Mouse (Mus musculus) gastrocnemius, postnatal 14 days (tissue): Measurements from ENCODE around the gene Olfr1425. TPM values are rescaled to one million over a fixed set of nuclear protein-coding genes. Genes with fewer than 3 reads are reported as not detected.
"Not testable (repeated sequence)": the region's sequence is repeated elsewhere in the genome, so short reads cannot be mapped to it uniquely, and the experiment has no call there.

Source experiments
- DNase-seq: peaks from one replicate; pipeline ENCODE4 v3.0.0; 2021; ENCODE audit warnings: mixed read lengths
- intact Hi-C: fragments of 180-260 bp; cut with DNase I; formaldehyde crosslinking; loops from one replicate; pipeline ENCODE4 v1.15.1; 2025; ENCODE audit warnings: low total_unique reads
- long read RNA-seq, 2 experiments: library from polyadenylated mRNA; stranded (forward); transcript quantifications; one replicate each; pipeline ENCODE4 v2.0.0; 2021
- total RNA-seq, 2 experiments: library from RNA; stranded (reverse); gene quantifications; 2 replicates each; pipeline ENCODE4 v1.2.3; 2021

Gene Olfr1425
- not detected for total RNA-seq
- long read RNA-seq, experiment 1: 0 reads
- long read RNA-seq, experiment 2: 0 reads

DNA sequence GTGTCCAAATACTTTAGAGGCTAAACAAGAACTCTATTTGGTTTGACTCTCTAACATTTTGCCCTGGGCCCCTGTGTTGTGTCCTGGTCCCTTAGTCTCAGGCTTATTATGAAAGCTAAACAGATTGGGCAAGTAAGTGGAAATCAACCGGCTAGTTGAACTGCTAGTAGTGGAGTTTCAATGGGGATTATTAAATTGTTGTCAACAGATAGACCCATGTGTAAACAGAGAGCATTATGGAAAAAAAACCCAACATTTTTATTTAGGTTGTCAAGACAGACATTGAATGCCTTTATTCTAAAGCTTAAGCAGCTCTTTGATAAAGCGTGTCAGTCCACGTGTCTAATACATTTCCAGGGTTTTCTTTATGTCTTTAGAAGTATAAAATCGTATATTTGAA lies at the start of gene Olfr1425:
TSS of gene Olfr1425 (minus strand) at position 101 of the 400 bp plus-strand sequence.
- intact Hi-C loops, DNase-seq: not testable (repeated sequence)

DNA sequence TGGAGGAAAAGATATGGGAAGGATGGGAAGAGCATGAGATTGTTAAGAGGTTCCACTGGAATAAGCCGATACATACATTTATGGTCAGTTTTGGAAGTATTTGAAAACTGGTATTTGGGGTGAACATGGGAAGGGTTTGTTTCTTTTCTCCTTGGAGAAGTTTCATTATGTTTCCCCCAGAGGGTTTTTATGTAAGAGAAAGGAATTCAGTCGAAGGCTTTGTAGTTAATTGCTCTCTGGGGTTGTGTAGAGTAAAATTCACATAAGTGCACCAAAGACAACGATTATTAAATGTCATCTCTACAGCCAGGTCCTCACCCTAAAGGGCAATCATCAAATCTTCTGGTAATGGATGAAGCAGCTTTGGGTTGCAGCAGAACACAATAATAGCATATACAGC lies 45.6 kb upstream of the Olfr1425 start, which contains the start of gene Olfr76:
TSS of gene Olfr76 (minus strand) at position 101 of the 400 bp plus-strand sequence.
- intact Hi-C loops: no loop called here
- no peak for DNase-seq

DNA sequence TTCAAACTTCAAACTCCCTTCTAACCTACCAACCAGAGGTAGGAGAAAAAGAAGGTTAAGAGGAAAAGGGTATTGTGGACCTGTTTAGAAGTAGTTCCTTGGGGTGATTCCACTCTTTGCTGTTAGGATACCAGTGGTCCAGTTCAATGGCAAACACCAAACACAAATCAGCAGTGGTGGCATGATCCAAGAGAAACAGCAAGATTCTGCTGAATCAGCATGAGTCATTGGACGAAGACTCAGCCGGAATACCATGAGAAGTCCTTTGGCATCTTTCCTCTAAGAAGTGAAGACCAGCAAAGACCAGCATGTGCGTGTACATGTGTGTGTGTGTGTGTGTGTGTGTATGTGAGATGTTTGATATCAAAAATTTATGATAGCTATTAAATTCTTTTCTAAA lies 38.9 kb upstream of the Olfr1425 start:
- intact Hi-C loops: no loop called here
- DNase-seq: no peak

DNA sequence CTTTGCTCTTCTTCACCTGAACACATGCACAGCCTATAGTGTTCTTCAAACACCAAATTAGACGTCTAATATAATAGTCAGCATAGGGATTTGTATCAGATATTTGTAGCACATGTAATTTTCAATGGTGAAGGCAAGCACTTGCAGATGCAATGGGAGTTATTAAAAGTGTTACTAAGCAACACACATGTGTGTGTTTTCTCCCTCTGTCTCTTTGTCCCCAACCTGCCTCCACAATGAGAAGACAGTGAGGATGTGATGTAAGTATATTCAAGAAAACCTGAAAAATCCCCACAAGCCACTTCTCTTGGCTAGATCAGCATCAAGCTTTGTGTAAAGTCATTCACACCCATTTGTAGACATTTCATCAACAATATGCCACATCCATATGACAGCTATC lies 38.3 kb upstream of the Olfr1425 start, which contains the start of gene Olfr1428:
TSS of gene Olfr1428 (minus strand) at position 101 of the 400 bp plus-strand sequence.
- intact Hi-C loops: no loop called here

DNA sequence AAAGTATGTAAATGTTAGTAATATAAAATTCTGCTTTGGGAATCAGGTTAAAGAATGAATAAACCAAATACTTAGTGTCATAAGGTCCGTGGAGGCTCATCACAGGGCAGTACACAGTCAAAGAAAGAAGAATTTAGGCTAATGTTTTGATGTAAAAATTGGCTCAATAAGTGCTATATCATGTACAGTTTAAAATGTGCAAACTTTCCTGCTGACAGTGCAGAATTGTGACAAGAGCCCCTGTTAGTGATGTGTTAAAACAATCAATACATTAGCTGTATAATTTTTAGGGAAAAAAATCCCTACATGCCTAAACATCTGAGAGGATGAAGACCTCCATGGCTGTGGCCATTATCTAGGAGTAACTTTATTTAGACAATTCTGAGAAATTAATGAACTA lies 36.3 kb upstream of the Olfr1425 start:
- intact Hi-C loops: no loop called here
- no peak for DNase-seq

More for the DNA sequence above, 38.3 kb upstream of the Olfr1425 start, which contains the start of gene Olfr1428:
- no peak for DNase-seq

DNA sequence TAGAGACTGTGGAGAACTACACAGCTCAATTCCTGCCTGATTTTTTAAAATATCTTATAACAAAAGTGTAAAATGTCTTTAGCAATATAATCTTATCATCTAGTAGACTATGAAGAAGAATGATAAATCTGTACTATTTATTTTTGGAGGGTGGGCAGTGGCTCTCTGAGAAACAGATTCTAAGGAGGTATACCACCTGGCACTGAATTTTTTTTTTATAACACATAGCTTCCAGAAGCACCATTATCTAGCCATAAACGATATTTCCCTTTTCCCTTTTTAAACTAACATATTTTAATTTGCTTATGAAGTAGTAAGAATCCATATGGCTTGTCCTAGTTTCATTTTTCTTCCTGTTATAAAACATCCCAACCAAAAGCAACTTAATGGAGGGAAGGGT lies 27.0 kb upstream of the Olfr1425 start:
- DNase-seq: no peak
- intact Hi-C loops: no loop called here

DNA sequence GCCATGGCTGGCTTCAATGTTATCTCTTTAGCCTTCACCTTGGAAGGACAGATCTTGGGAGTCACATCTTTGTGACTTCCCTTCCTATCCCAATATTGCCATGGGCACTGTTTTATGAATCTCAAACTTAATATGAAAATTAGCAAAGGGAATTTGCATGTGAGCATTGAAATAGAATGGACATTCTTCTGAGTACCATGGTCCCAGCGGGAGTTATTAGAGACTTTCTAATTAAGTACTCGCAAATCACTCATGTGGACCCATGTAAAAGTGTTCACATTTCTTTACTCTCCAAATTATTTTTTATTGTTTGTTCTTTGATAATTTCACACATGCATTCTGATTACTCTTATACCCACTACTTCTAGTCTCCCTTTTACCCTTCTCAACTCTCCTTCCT lies 25.7 kb upstream of the Olfr1425 start, which contains the start of gene Olfr1427:
TSS of gene Olfr1427 (minus strand) at position 101 of the 400 bp plus-strand sequence.
- intact Hi-C loops: no loop called here
- DNase-seq: no peak

DNA sequence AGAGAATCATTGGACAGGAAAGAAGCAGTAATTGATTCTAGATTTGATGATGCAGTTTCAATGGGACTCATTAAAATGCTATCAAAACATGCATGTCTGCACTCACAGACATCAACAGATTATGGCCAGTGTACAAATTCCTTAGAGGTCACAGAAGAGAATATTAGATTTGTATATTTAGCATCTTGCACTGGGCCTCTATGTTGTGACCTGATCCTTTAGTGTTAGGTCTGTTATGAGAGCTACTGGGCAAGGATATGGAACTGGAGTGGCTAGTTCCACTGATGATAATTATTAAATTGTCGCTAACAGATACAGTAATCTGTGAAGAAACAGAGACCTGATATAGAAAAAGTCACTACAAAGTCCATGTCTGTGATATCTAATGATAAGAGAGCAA lies 14.4 kb upstream of the Olfr1425 start, which contains the start of gene Olfr1426:
TSS of gene Olfr1426 (minus strand) at position 101 of the 400 bp plus-strand sequence.
- DNase-seq: no peak
- intact Hi-C loops: no loop called here

DNA sequence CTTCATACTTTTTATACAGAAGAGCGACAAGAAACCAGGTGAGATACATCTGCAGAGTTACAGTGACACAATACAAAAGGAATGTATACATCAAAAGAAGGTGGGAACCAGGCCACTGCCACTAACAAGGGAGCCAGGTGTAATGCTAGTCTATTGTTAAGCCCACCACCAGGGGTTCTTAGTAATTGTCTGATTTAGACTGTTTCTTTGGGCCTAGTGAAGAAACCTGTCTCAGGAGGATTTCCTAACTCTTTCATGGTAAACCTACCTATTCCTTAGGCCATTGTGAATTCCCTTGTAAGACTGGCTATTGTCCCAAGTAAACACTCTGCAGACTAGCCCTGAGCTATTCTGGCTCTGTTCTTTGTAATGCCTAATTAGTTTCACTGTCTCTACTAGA lies 8.0 kb downstream of the Olfr1425 start:
- DNase-seq, intact Hi-C loops: not testable (repeated sequence)

DNA sequence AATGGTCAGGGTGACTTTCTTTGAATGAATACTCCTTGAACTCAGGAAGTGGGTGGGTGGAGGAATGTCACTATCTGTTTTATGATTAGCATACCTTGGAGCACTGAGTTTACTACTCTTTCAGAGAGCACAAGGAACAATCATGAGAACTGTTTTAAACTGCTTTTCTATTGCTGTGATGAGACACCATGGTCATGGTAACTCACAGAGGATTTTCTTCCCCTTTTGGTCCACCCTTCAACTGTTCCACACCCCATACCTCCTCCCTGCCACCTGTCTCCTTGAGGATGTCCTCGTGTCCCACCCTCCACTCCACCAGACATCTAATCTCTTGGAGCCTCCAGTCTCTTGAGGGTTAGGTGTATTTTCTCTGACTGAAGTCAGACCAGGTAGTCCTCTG lies 9.7 kb downstream of the Olfr1425 start:
- DNase-seq, intact Hi-C loops: not testable (repeated sequence)

DNA sequence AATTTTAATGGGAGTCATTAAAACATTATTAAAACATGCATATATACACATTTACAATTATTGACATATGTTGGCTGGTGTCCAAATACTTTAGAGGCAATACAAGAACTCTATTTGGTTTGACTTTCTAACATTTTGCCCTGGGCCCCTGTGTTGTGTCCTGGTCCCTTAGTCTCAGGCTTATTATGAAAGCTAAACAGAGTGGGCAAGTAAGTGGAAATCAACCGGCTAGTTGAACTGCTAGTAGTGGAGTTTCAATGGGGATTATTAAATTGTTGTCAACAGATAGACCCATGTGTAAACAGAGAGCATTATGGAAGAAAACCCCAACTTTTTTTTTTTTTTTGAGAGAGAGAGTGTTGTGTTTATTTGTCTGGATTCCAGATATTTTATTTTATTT lies 14.9 kb downstream of the Olfr1425 start, which contains the start of gene Olfr1424:
TSS of gene Olfr1424 (minus strand) at position 101 of the 400 bp plus-strand sequence.
- intact Hi-C loops, DNase-seq: not testable (repeated sequence)

DNA sequence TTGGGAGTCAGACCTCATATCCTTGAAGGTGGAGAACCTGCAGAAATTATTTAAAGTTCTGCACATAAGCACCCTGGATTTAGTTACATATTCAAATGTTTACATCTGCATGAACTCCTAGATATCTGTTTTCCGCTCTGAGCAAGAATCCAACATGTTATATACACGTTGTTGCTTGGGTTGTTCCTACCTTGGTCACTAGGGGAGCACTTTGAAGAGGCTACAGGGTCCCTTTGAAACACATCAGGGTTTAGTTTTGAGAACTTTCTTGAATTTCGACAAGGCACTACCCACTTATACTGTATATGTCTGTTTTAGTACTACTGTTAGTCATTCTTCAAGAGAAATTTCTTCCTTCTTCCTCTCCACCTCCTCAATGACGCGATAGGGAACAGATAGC lies 34.4 kb downstream of the Olfr1425 start:
- DNase-seq: no peak
- intact Hi-C loops: no loop called here

DNA sequence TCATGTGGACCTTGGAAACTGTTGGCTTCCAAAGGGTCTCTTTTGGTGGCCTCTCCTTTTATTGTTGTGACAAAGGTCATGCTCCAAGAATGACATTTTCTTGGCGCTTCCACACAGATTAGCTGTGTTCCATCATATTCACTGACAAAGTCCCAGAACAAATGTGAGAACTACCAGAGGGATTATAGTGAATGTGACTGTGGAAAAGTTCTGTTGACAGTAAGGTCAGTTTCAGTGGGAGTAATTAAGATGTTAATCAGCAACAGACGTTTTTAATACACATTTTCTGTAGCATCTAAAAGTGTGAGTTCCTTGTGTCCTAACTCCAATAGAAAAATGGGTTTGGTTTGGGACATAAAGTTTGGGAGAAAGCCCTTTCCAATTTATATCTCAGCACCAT lies 36.3 kb downstream of the Olfr1425 start, which contains the start of gene Olfr1423:
TSS of gene Olfr1423 (minus strand) at position 101 of the 400 bp plus-strand sequence.
- intact Hi-C loops: no loop called here
- DNase-seq: no peak

DNA sequence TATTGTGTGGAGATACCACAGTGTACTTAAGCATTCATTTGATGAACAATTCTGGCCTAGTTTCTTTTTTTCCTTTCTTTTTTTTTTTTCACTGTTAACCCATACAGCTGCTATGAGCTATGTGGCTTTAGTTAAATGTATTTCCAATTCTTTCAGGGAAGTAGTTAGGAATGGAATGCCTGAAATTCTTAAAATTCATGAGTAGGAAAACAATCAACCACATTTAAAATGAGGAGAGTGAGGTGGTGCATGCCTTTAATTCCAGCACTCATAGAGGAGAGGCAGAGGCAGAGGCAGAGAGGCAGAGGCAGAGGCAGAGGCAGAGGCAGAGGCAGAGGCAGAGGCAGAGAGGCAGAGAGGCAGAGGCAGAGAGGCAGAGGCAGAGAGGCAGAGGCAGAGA lies 39.8 kb downstream of the Olfr1425 start:
- intact Hi-C loops: no loop called here
- no peak for DNase-seq

DNA sequence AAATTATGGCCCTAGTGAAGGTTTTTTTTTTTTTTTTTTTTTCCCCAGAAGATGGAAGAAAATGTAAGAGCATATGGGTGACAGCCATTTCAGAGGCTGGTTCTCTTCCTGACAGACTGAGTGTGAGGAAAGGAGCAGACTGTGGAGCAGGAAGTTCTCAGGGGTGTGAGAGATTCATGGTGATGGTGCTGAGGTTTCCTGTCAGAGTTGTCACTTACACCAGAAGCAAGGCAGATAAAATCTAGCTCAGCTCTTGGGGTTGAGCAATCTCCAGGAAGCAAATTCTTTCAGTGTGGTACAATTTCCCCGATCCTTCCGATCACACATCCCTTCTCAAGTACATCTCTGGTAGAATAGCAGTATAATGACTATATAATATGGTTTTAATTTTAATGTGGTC lies 50.9 kb downstream of the Olfr1425 start:
- DNase-seq: no peak
- intact Hi-C loops: no loop called here

DNA sequence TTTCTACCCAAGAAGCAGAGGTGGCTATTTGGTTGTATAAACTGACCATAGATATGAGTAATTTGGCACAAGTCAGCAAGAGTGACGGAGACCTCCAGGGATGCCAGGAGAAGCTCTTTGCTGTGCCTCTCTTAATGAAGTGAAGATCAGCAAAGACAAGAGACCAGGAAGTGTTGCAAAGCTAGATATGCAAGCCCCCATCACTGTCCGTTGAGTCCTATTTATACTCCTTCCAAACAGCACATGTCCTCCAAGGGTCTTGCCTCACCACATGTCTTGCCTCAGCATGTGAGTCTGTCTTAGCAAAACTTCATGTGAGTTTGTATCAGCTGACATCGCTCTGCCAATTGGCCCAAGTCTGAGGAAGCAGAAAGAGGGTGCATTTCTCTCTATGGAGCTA lies 52.2 kb downstream of the Olfr1425 start:
- intact Hi-C loops: no loop called here
- DNase-seq: no peak

DNA sequence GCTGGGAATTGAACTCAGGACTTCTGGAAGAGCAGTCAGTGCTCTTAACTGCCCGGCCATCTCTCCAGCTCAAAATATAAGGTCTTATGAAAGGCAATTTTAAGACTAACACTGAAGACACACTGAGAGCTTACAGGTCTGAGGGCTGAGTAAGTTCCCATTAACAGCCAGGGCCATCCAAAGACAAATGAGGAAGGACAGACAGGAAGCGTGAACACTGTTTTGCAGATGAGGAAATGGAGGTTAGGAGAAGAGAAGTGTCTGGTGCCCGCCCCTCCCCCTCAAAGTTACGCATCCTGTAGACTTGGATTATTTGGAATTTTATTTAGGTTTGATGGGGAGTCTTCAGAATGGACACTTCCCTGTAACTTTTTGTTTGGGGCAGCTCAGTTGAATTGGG lies 53.4 kb downstream of the Olfr1425 start:
- intact Hi-C loops: no loop called here
- DNase-seq: no peak

Other genes with a start within 250 kb of the Olfr1425 start
- gene Olfr1417, start 238.5 kb downstream of the Olfr1425 start, total RNA-seq: not detected
- gene Olfr1418, start 216.7 kb downstream of the Olfr1425 start, total RNA-seq: not detected
- not detected for gene Olfr1419, start 202.6 kb downstream of the Olfr1425 start, total RNA-seq
- gene Olfr1420, start 191.2 kb downstream of the Olfr1425 start, total RNA-seq: not detected
- gene Patl1, start 165.3 kb downstream of the Olfr1425 start, total RNA-seq: 10 to 100 TPM; 21.0 to 22.8 TPM
- 10 to 100 TPM; 70.8 to 71.5 TPM for gene Osbp, start 111.8 kb downstream of the Olfr1425 start, total RNA-seq
- gene Olfr1423, start 36.4 kb downstream of the Olfr1425 start, total RNA-seq: not detected
- not detected for gene Olfr1424, start 15.0 kb downstream of the Olfr1425 start, total RNA-seq
- not detected for gene Olfr1426, start 14.3 kb upstream of the Olfr1425 start, total RNA-seq
- gene Olfr1427, start 25.6 kb upstream of the Olfr1425 start, total RNA-seq: not detected
- gene Olfr1428, start 38.2 kb upstream of the Olfr1425 start, total RNA-seq: not detected
- gene Olfr76, start 45.5 kb upstream of the Olfr1425 start, total RNA-seq: not detected
- gene Olfr1555-ps1, start 92.4 kb upstream of the Olfr1425 start, total RNA-seq: not detected
- not detected for gene Olfr1431, start 122.9 kb upstream of the Olfr1425 start, total RNA-seq
- gene Olfr1432, start 154.9 kb upstream of the Olfr1425 start, total RNA-seq: not detected
- gene Olfr262, start 163.9 kb upstream of the Olfr1425 start, total RNA-seq: not detected
- not detected for gene Olfr235, start 183.3 kb upstream of the Olfr1425 start, total RNA-seq
- gene Olfr1434, start 202.1 kb upstream of the Olfr1425 start, total RNA-seq: not detected
- not detected for gene Olfr1436, start 221.4 kb upstream of the Olfr1425 start, total RNA-seq
- not detected for gene Olfr1437, start 247.4 kb upstream of the Olfr1425 start, total RNA-seq